Mouse (Mus musculus) heart, embryonic 14.5 days (tissue): ENCODE results near the gene Spns2. TPM values are rescaled to one million over a fixed set of nuclear protein-coding genes. Genes with fewer than 3 reads are reported as not detected.
"Not testable (repeated sequence)": the region's sequence is repeated elsewhere in the genome, so short reads cannot be mapped to it uniquely, and the experiment has no call there.

Experiments used
- ATAC-seq: fragments of 200-750 bp; cut with Nextera tagmentation; 2 replicates; pipeline ENCODE4 v1.8.0; 2017; ENCODE audit warnings: low read depth, moderate TSS enrichment; ENCODE audit not compliant: insufficient number of reproducible peaks, insufficient read depth, low FRiP score
- H3K27ac ChIP-seq, 2 experiments: fragments of 200-500 bp in 1 of 2; fragments of 300-500 bp in 1 of 2; sonication (generic) in 1 of 2; replicated peaks in 1 of 2; 2 replicates each; pipeline ENCODE4 v1.5.1; 2012 to 2014; ENCODE audit warnings: low read depth in 2 of 2, low read length in 2 of 2, control low read depth in 1 of 2, mild to moderate bottlenecking in 1 of 2, mixed read lengths in 1 of 2; ENCODE audit not compliant: control insufficient read depth in 1 of 2, insufficient read depth in 1 of 2
- H3K27me3 ChIP-seq: fragments of 300-500 bp; sonication (generic); 2 replicates; pipeline ENCODE4 v1.6.1; 2014; ENCODE audit warnings: mild to moderate bottlenecking, low read length, control low read depth; ENCODE audit not compliant: control insufficient read depth, insufficient read depth
- H3K36me3 ChIP-seq: fragments of 300-500 bp; sonication (generic); 2 replicates; pipeline ENCODE4 v1.6.1; 2014; ENCODE audit warnings: mild to moderate bottlenecking, control low read depth, low read length, mixed read lengths; ENCODE audit not compliant: control insufficient read depth, insufficient read depth
- H3K4me1 ChIP-seq, 2 experiments: fragments of 200-500 bp in 1 of 2; fragments of 300-500 bp in 1 of 2; sonication (generic) in 1 of 2; 2 replicates each; pipeline ENCODE4 v1.6.1; 2012 to 2014; ENCODE audit warnings: low read length in 2 of 2, control low read depth in 1 of 2, mixed read lengths in 1 of 2; ENCODE audit not compliant: control insufficient read depth in 2 of 2, insufficient read depth in 2 of 2
- H3K4me2 ChIP-seq: fragments of 300-500 bp; sonication (generic); 2 replicates; pipeline ENCODE4 v1.6.1; 2014; ENCODE audit warnings: mild to moderate bottlenecking, low read length
- H3K4me3 ChIP-seq, 2 experiments: fragments of 200-500 bp in 1 of 2; fragments of 300-500 bp in 1 of 2; sonication (generic) in 1 of 2; 2 replicates each; pipeline ENCODE4 v1.5.1; 2012 to 2014; ENCODE audit warnings: low read length in 2 of 2, mild to moderate bottlenecking in 2 of 2, control low read depth in 1 of 2, low read depth in 1 of 2, moderate library complexity in 1 of 2; ENCODE audit not compliant: control insufficient read depth in 1 of 2, insufficient read depth in 1 of 2
- H3K9ac ChIP-seq: fragments of 300-500 bp; sonication (generic); 2 replicates; pipeline ENCODE4 v1.6.1; 2014; ENCODE audit warnings: mild to moderate bottlenecking, low read length
- H3K9me3 ChIP-seq: fragments of 300-500 bp; sonication (generic); 2 replicates; pipeline ENCODE4 v1.6.1; 2016; ENCODE audit warnings: low read length, control low read depth; ENCODE audit not compliant: control insufficient read depth
- WGBS: fragments of 180-500 bp; shearing (Covaris S2); extraction: QIAGEN DNeasy Blood & Tissue Kit; methylation state at CpG from one replicate; pipeline ENCODE4 v1.1.7; 2014; 5-methylcytosine and 5-hydroxymethylcytosine counted together
- polyA plus RNA-seq: library from polyadenylated mRNA; unstranded; fragments of >200 nt; fragmentation: Nextera tagmentation; extraction: Ambion mirVana; gene quantifications from 2 replicates; pipeline ENCODE4 v1.2.1, GENCODE M21; 2014

The Spns2 gene
- polyA plus RNA-seq, 1 experiment from 2014 or later: 3.7 TPM

GRCm38 (mm10) chr11:72435694-72436045 lies 54.0 kb downstream of the Spns2 start:
- ATAC-seq: peak; percentile 37; the same call in 1 of the 2 replicates
- Histone ChIP-seq H3K4me2 (no peak overlapping the region), H3K4me3 (no peak overlapping the region), H3K36me3 (no peaks in the 10 kb centered on the region), H3K27ac (no peak overlapping the region), H3K9ac (no peak overlapping the region), H3K4me1 (peaks cover 7 to 8% of the 10 kb centered on the region in 2 experiments; a peak in 3 of 4 replicates), H3K27me3 (no peaks in the 10 kb centered on the region), H3K9me3 (no peaks in the 10 kb centered on the region)
- 18% methylated on average over 2 of the region's 2 CpGs for WGBS

GRCm38 (mm10) chr11:72434963-72435693 lies 54.6 kb downstream of the Spns2 start, which contains the start of gene Ggt6:
Ggt6 (plus strand) TSS chr11:72435526.
- H3K9me3 ChIP-seq: no peaks in the 10 kb centered on the region
- H3K27me3 ChIP-seq: no peaks in the 10 kb centered on the region
- no peak within 1 kb of the TSS for H3K4me3 ChIP-seq
- no peak for ATAC-seq
- H3K4me2 ChIP-seq: no peak within 1 kb of the TSS
- H3K4me1 ChIP-seq: peaks cover 7 to 8% of the 10 kb centered on the region in 2 experiments; a peak in 3 of 4 replicates
- no peak within 1 kb of the TSS for H3K27ac ChIP-seq
- WGBS: 57% methylated on average over 11 of the region's 11 CpGs
- H3K36me3 ChIP-seq: no peaks in the 10 kb centered on the region
- no peak within 1 kb of the TSS for H3K9ac ChIP-seq

GRCm38 (mm10) chr11:72430311-72431068 lies 59.2 kb downstream of the Spns2 start:
- H3K4me3 ChIP-seq, H3K9ac ChIP-seq, H3K9me3 ChIP-seq, H3K36me3 ChIP-seq, ATAC-seq, H3K27me3 ChIP-seq, H3K27ac ChIP-seq, H3K4me1 ChIP-seq, H3K4me2 ChIP-seq: not testable (repeated sequence)
- WGBS: 65% methylated on average over 9 of the region's 9 CpGs

- peak overlapping the region; percentile 7 to 28; a peak in 2 of 4 replicates for H3K4me3 ChIP-seq
Observed at GRCm38 (mm10) chr11:72429288-72429690, 60.4 kb downstream of the Spns2 start.

GRCm38 (mm10) chr11:72428694-72429093 lies 61.0 kb downstream of the Spns2 start:
- peak; percentile 35; the same call in 1 of the 2 replicates for ATAC-seq
- H3K9me3 ChIP-seq: no peaks in the 10 kb centered on the region
- no peak overlapping the region for H3K9ac ChIP-seq
- H3K27me3 ChIP-seq: no peaks in the 10 kb centered on the region
- H3K27ac ChIP-seq: no peak overlapping the region
- H3K4me1 ChIP-seq: 0 out of 4 replicates have a peak, but pooled peaks cover 0 to 2% of the 10 kb centered on the region in 2 experiments
- no peaks in the 10 kb centered on the region for H3K36me3 ChIP-seq
- WGBS: 4% methylated on average over 5 of the region's 5 CpGs
- H3K4me2 ChIP-seq: peak overlapping the region; percentile 47
- no peak overlapping the region for H3K4me3 ChIP-seq

More at GRCm38 (mm10) chr11:72429288-72429690, 60.4 kb downstream of the Spns2 start:
- H3K27me3 ChIP-seq: no peaks in the 10 kb centered on the region
- H3K4me1 ChIP-seq: 0 out of 4 replicates have a peak, but pooled peaks cover 0 to 2% of the 10 kb centered on the region in 2 experiments
- peak overlapping the region; percentile 47 for H3K4me2 ChIP-seq
- peak overlapping the region; percentile 34 to 83; a peak in 3 of 4 replicates for H3K27ac ChIP-seq
- no peak overlapping the region for H3K9ac ChIP-seq
- no peaks in the 10 kb centered on the region for H3K36me3 ChIP-seq
- 37% methylated on average over 7 of the region's 7 CpGs for WGBS
- no peaks in the 10 kb centered on the region for H3K9me3 ChIP-seq
- peak; percentile 72 for ATAC-seq

GRCm38 (mm10) chr11:72426884-72427283 lies 62.8 kb downstream of the Spns2 start:
- Histone ChIP-seq H3K4me3 (no peak overlapping the region), H3K4me1 (0 out of 4 replicates have a peak, but pooled peaks cover 0 to 2% of the 10 kb centered on the region in 2 experiments), H3K9me3 (no peaks in the 10 kb centered on the region), H3K9ac (no peak overlapping the region), H3K4me2 (no peak overlapping the region), H3K27ac (no peak overlapping the region), H3K27me3 (no peaks in the 10 kb centered on the region), H3K36me3 (no peaks in the 10 kb centered on the region)
- ATAC-seq: no peak

- Histone ChIP-seq H3K36me3 (no peaks in the 10 kb centered on the region), H3K9me3 (no peaks in the 10 kb centered on the region), H3K27ac (no peak overlapping the region), H3K9ac (no peak overlapping the region), H3K27me3 (no peaks in the 10 kb centered on the region), H3K4me2 (no peak overlapping the region), H3K4me1 (0 out of 4 replicates have a peak, but pooled peaks cover 0 to 2% of the 10 kb centered on the region in 2 experiments), H3K4me3 (no peak overlapping the region)
- ATAC-seq: no peak
Observed at GRCm38 (mm10) chr11:72425201-72425600, 64.5 kb downstream of the Spns2 start.
